Comparison of ENCODE assay signal across 8 mouse cellular contexts in genomic region chr4:12170986-12171317, GRCm38 (mm10). TPM values are rescaled to one million over a fixed set of nuclear protein-coding genes. Genes with fewer than 3 reads are reported as not detected.
A peak's percentile ranks its signal among the peaks of the same experiment; 100 is the strongest.
DNase-seq lines count a peak whose midpoint lies in the region; ATAC-seq and TF ChIP-seq lines count a peak whose summit lies in the region.

No protein-coding gene starts in this region.

- peak overlapping the region; percentile 84 for H3K4me3 ChIP-seq in lung, embryonic 14.5 days (ENCODE audit: low read depth, low read length)
- H3K4me3 ChIP-seq in embryonic facial prominence, embryonic 13.5 days: peak overlapping the region; percentile 88
- peak overlapping the region; percentile 68 for H3K4me3 ChIP-seq in intestine, embryonic 15.5 days (replicated peaks)
- H3K4me3 ChIP-seq in neural tube, embryonic 12.5 days: peak overlapping the region; percentile 79

- no peak for ATAC-seq in lung, embryonic 14.5 days (ENCODE audit: insufficient read depth)
- no peak for ATAC-seq in embryonic facial prominence, embryonic 13.5 days (ENCODE audit: insufficient number of reproducible peaks, insufficient read depth, low FRiP score, low TSS enrichment, low read depth)
- ATAC-seq in intestine, embryonic 15.5 days: no peak
- ATAC-seq in neural tube, embryonic 12.5 days (ENCODE audit: low FRiP score, low read depth): no peak

- no peak for DNase-seq in lung, embryonic 14.5 days
- DNase-seq in lung, postnatal 4 days: no peak
- no peak for DNase-seq in layer of hippocampus, adult 8-10 months (ENCODE audit: low spot score in 2 of 2)
- DNase-seq in cerebellum, postnatal 36 days: no peak
- no peak for DNase-seq in layer of hippocampus, adult 9-11 months

- no peaks in the 10 kb centered on the region for H3K27me3 ChIP-seq in lung, embryonic 14.5 days (ENCODE audit: insufficient read depth, low read length)
- H3K27me3 ChIP-seq in embryonic facial prominence, embryonic 13.5 days: no peaks in the 10 kb centered on the region
- no peaks in the 10 kb centered on the region for H3K27me3 ChIP-seq in intestine, embryonic 15.5 days (replicated peaks)
- no peaks in the 10 kb centered on the region for H3K27me3 ChIP-seq in neural tube, embryonic 12.5 days (replicated peaks)

- peak overlapping the region; percentile 89; the same call in 1 of the 2 replicates for H3K27ac ChIP-seq in lung, embryonic 14.5 days (ENCODE audit: low read depth)
- peak overlapping the region; percentile 93 for H3K27ac ChIP-seq in embryonic facial prominence, embryonic 13.5 days
- peak overlapping the region; percentile 72; the same call in 1 of the 2 replicates for H3K27ac ChIP-seq in intestine, embryonic 15.5 days
- H3K27ac ChIP-seq in neural tube, embryonic 12.5 days: peak overlapping the region; percentile 85; the same call in 1 of the 2 replicates

- H3K36me3 ChIP-seq in lung, embryonic 14.5 days (ENCODE audit: insufficient read depth): peaks cover 26% of the 10 kb centered on the region
- H3K36me3 ChIP-seq in embryonic facial prominence, embryonic 13.5 days: peaks cover 26% of the 10 kb centered on the region
- 0 out of 2 replicates have a peak, but pooled peaks cover 3% of the 10 kb centered on the region for H3K36me3 ChIP-seq in intestine, embryonic 15.5 days
- peaks cover 16% of the 10 kb centered on the region for H3K36me3 ChIP-seq in neural tube, embryonic 12.5 days

- no peak for TF ChIP-seq CTCF in lung, embryonic 14.5 days (IDR thresholded peaks at IDR 0.05; ENCODE audit: low read depth)

- H3K4me1 ChIP-seq in lung, embryonic 14.5 days (ENCODE audit: insufficient read depth): peaks cover 5% of the 10 kb centered on the region; the same call in 1 of the 2 replicates
- H3K4me1 ChIP-seq in embryonic facial prominence, embryonic 13.5 days: peaks cover 11% of the 10 kb centered on the region; the same call in 1 of the 2 replicates
- peaks cover 6% of the 10 kb centered on the region; the same call in 1 of the 2 replicates for H3K4me1 ChIP-seq in intestine, embryonic 15.5 days (replicated peaks)
- H3K4me1 ChIP-seq in neural tube, embryonic 12.5 days: peaks cover 12% of the 10 kb centered on the region

- no peaks in the 10 kb centered on the region for H3K9me3 ChIP-seq in lung, embryonic 14.5 days (ENCODE audit: low read depth, low read length)
- no peaks in the 10 kb centered on the region for H3K9me3 ChIP-seq in embryonic facial prominence, embryonic 13.5 days
- H3K9me3 ChIP-seq in intestine, embryonic 15.5 days: no peaks in the 10 kb centered on the region
- no peaks in the 10 kb centered on the region for H3K9me3 ChIP-seq in neural tube, embryonic 12.5 days

- peak overlapping the region; percentile 74 for H3K4me2 ChIP-seq in lung, embryonic 14.5 days
- H3K4me2 ChIP-seq in embryonic facial prominence, embryonic 13.5 days: peak overlapping the region; percentile 63
- peak overlapping the region; percentile 69 for H3K4me2 ChIP-seq in intestine, embryonic 15.5 days (replicated peaks)
- peak overlapping the region; percentile 80 for H3K4me2 ChIP-seq in neural tube, embryonic 12.5 days (replicated peaks)

- H3K9ac ChIP-seq in lung, embryonic 14.5 days: peak overlapping the region; percentile 97
- peak overlapping the region; percentile 98 for H3K9ac ChIP-seq in embryonic facial prominence, embryonic 13.5 days
- H3K9ac ChIP-seq in intestine, embryonic 15.5 days: peak overlapping the region; percentile 91
- peak overlapping the region; percentile 97 for H3K9ac ChIP-seq in neural tube, embryonic 12.5 days

- 10% methylated on average over 9 of the region's 9 CpGs for WGBS in lung, embryonic 14.5 days
- 13% methylated on average over 9 of the region's 9 CpGs for WGBS in embryonic facial prominence, embryonic 13.5 days
- 16% methylated on average over 9 of the region's 9 CpGs for WGBS in intestine, embryonic 15.5 days
- WGBS in neural tube, embryonic 12.5 days: 17% methylated on average over 9 of the region's 9 CpGs

RNA-seq across cellular contexts. Expression of gene Fam92a, which starts 0.9 kb away (rescaled TPM):
- 97.3 and 102 TPM in 2 replicates for polyA plus RNA-seq in lung, embryonic 14.5 days (2014; fragmentation: Nextera tagmentation; extraction: Ambion mirVana)
- 120 and 123 TPM in 2 replicates for polyA plus RNA-seq in embryonic facial prominence, embryonic 13.5 days (2015; fragmentation: Nextera tagmentation; extraction: Ambion mirVana)
- polyA plus RNA-seq in intestine, embryonic 15.5 days (2015; fragmentation: Nextera tagmentation; extraction: Ambion mirVana): 53.2 and 71.1 TPM in 2 replicates
- 93.6 and 97.4 TPM in 2 replicates for polyA plus RNA-seq in neural tube, embryonic 12.5 days (2016; fragmentation: Nextera tagmentation; extraction: Ambion mirVana)
- total RNA-seq in layer of hippocampus, adult 8-10 months (2022): 10 to 100 TPM; 75.0 to 79.6 (median 76.9) TPM

RNA-seq across cellular contexts. Expression of gene Rbm12b1, which starts 30.9 kb away (rescaled TPM):
- 5.2 and 7.0 TPM in 2 replicates for polyA plus RNA-seq in lung, embryonic 14.5 days (2014; fragmentation: Nextera tagmentation; extraction: Ambion mirVana)
- polyA plus RNA-seq in embryonic facial prominence, embryonic 13.5 days (2015; fragmentation: Nextera tagmentation; extraction: Ambion mirVana): 7.4 and 8.9 TPM in 2 replicates
- polyA plus RNA-seq in intestine, embryonic 15.5 days (2015; fragmentation: Nextera tagmentation; extraction: Ambion mirVana): 4.3 and 4.4 TPM in 2 replicates
- polyA plus RNA-seq in neural tube, embryonic 12.5 days (2016; fragmentation: Nextera tagmentation; extraction: Ambion mirVana): 9.8 and 9.9 TPM in 2 replicates
- 10 to 100 TPM; 13.7 to 25.5 (median 18.2) TPM for total RNA-seq in layer of hippocampus, adult 8-10 months (2022)
